Mouse (Mus musculus): ENCODE data around the gene Gba. TPM values are rescaled to one million over a fixed set of nuclear protein-coding genes. Genes with fewer than 3 reads are reported as not detected.

Gene Gba
- polyA plus RNA-seq, 1 experiment: 52.5 TPM

GRCm38 (mm10) chr3:89164506-89165267, 38.0 kb upstream of the Gba start, which contains the start of gene Clk2:
Gene Clk2, plus strand, starts transcription at chr3:89164795.
- peak within 1 kb of the TSS; percentile 47 for H3ac ChIP-seq (ENCODE audit: control insufficient read depth, insufficient read length)
- H3K36me3 ChIP-seq (ENCODE audit: control insufficient read depth, insufficient read depth): peaks cover 21% of the 10 kb centered on the region
- H3K27me3 ChIP-seq (ENCODE audit: control insufficient read depth, insufficient read depth, insufficient read length): peaks cover 3% of the 10 kb centered on the region
- peak within 1 kb of the TSS; percentile 71 for H3K4me3 ChIP-seq
- peak within 1 kb of the TSS; percentile 97 for H3K4me2 ChIP-seq (ENCODE audit: low read depth)
- H3K79me2 ChIP-seq (ENCODE audit: control insufficient read depth, insufficient read depth): peaks cover 21% of the 10 kb centered on the region
- TF ChIP-seq SRF (IDR thresholded peaks at IDR 0.05; ENCODE audit: control insufficient read depth, insufficient read length, low read depth) (no peak), TCF12 (IDR thresholded peaks at IDR 0.05; ENCODE audit: insufficient read depth, poor library complexity, severe bottlenecking) (no peak), POLR2AphosphoS2 (IDR thresholded peaks at IDR 0.05; ENCODE audit: insufficient read length, low read depth) (peak; percentile 76), MYOG (IDR thresholded peaks at IDR 0.05; ENCODE audit: control insufficient read depth in 1 of 3, insufficient read depth in 1 of 3, insufficient read length in 2 of 3, low read depth in 2 of 3) (peak in 1 of 3 experiments; percentile 4), POLR2A (IDR thresholded peaks at IDR 0.05; ENCODE audit: insufficient read length, low read depth) (peak; percentile 82), REST (IDR thresholded peaks at IDR 0.05; ENCODE audit: insufficient read depth, insufficient read length) (no peak), USF1 (IDR thresholded peaks at IDR 0.05; ENCODE audit: low read depth) (peak; percentile 46)

GRCm38 (mm10) chr3:89165268-89165870, 37.4 kb upstream of the Gba start:
- H3K27me3 ChIP-seq (ENCODE audit: control insufficient read depth, insufficient read depth, insufficient read length): no peaks in the 10 kb centered on the region
- H3K36me3 ChIP-seq (ENCODE audit: control insufficient read depth, insufficient read depth): peaks cover 27% of the 10 kb centered on the region
- peak overlapping the region; percentile 47 for H3ac ChIP-seq (ENCODE audit: control insufficient read depth, insufficient read length)
- TF ChIP-seq POLR2A (IDR thresholded peaks at IDR 0.05; ENCODE audit: insufficient read length, low read depth): no peak
- H3K79me2 ChIP-seq (ENCODE audit: control insufficient read depth, insufficient read depth): peaks cover 21% of the 10 kb centered on the region
- peak overlapping the region; percentile 97 for H3K4me2 ChIP-seq (ENCODE audit: low read depth)
- H3K4me3 ChIP-seq: peak overlapping the region; percentile 71

- H3K27me3 ChIP-seq (ENCODE audit: control insufficient read depth, insufficient read depth, insufficient read length): no peaks in the 10 kb centered on the region
- H3ac ChIP-seq (ENCODE audit: control insufficient read depth, insufficient read length): no peak overlapping the region
- H3K36me3 ChIP-seq (ENCODE audit: control insufficient read depth, insufficient read depth): peaks cover 31% of the 10 kb centered on the region
- TF ChIP-seq MYOG (IDR thresholded peaks at IDR 0.05; ENCODE audit: control insufficient read depth in 1 of 3, insufficient read depth in 1 of 3, insufficient read length in 2 of 3, low read depth in 2 of 3): no peak
- TF ChIP-seq E2F4 (IDR thresholded peaks at IDR 0.05; ENCODE audit: insufficient read depth): no peak
- TF ChIP-seq SRF (IDR thresholded peaks at IDR 0.05; ENCODE audit: control insufficient read depth, insufficient read length, low read depth): no peak
- no peak for TF ChIP-seq TCF12 (IDR thresholded peaks at IDR 0.05; ENCODE audit: insufficient read depth, poor library complexity, severe bottlenecking)
- TF ChIP-seq CEBPB (IDR thresholded peaks at IDR 0.05; ENCODE audit: insufficient read depth, poor library complexity, severe bottlenecking): no peak
- no peak for TF ChIP-seq TCF3 (IDR thresholded peaks at IDR 0.05; ENCODE audit: insufficient read length, low read depth)
- TF ChIP-seq POLR2AphosphoS2 (IDR thresholded peaks at IDR 0.05; ENCODE audit: insufficient read length, low read depth): no peak
- TF ChIP-seq USF1 (IDR thresholded peaks at IDR 0.05; ENCODE audit: low read depth): no peak
- no peak for TF ChIP-seq POLR2A (IDR thresholded peaks at IDR 0.05; ENCODE audit: insufficient read length, low read depth)
- TF ChIP-seq REST (IDR thresholded peaks at IDR 0.05; ENCODE audit: insufficient read depth, insufficient read length): no peak
- TF ChIP-seq MYOD1 (IDR thresholded peaks at IDR 0.05; ENCODE audit: control insufficient read depth in 1 of 3, insufficient read length in 2 of 3, low read depth in 2 of 3): no peak
- no peak for TF ChIP-seq MAX (IDR thresholded peaks at IDR 0.05; ENCODE audit: low read depth)
- no peak overlapping the region for H3K4me3 ChIP-seq
- H3K4me2 ChIP-seq (ENCODE audit: low read depth): no peak overlapping the region
- H3K79me2 ChIP-seq (ENCODE audit: control insufficient read depth, insufficient read depth): peaks cover 21% of the 10 kb centered on the region
Observed at GRCm38 (mm10) chr3:89166945-89167344, 35.8 kb upstream of the Gba start.

DNA sequence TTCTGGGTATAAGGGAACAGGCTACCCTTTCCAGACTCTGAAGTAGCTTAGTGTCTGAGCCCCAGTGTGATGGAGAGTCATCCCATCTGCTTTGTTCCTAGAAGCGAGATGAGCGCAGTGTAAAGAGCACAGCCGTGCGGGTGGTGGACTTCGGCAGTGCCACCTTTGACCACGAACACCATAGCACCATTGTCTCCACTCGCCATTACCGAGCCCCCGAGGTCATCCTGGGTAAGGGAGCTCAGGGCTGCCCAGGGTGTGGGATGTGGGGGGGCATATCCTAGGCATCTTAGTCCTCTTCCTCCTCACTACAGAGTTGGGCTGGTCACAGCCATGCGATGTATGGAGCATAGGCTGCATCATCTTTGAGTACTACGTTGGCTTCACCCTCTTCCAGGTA, 27.9 kb upstream of the Gba start:
- H3K4me3 ChIP-seq: no peak overlapping the region
- H3K27me3 ChIP-seq (ENCODE audit: control insufficient read depth, insufficient read depth, insufficient read length): no peaks in the 10 kb centered on the region
- no peak overlapping the region for H3K4me2 ChIP-seq (ENCODE audit: low read depth)
- TF ChIP-seq REST (IDR thresholded peaks at IDR 0.05; ENCODE audit: insufficient read depth, insufficient read length) (no peak), POLR2AphosphoS2 (IDR thresholded peaks at IDR 0.05; ENCODE audit: insufficient read length, low read depth) (peak; percentile 39)
- H3ac ChIP-seq (ENCODE audit: control insufficient read depth, insufficient read length): no peak overlapping the region
- peaks cover 47% of the 10 kb centered on the region for H3K36me3 ChIP-seq (ENCODE audit: control insufficient read depth, insufficient read depth)
- peaks cover 14% of the 10 kb centered on the region for H3K79me2 ChIP-seq (ENCODE audit: control insufficient read depth, insufficient read depth)

DNA sequence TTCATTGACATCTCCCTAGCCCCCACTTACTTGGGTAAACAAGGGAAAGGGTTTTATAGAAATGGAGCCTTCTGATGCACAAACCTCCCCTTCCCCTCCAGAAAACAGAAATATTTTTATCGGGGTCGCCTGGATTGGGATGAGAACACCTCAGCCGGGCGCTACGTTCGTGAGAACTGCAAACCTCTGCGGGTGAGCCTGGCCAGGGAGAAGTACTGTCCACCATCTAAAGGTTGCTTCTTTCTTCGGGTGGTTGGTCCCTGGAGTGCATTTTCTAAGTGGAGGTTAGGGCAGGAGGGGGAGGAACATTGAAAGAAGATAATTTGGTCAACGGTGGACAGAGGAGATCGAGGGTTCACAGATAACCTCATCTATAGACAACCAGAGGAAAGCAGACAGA, 27.2 kb upstream of the Gba start:
- Histone ChIP-seq H3ac (ENCODE audit: control insufficient read depth, insufficient read length) (no peak overlapping the region), H3K36me3 (ENCODE audit: control insufficient read depth, insufficient read depth) (peaks cover 42% of the 10 kb centered on the region), H3K27me3 (ENCODE audit: control insufficient read depth, insufficient read depth, insufficient read length) (no peaks in the 10 kb centered on the region), H3K4me3 (no peak overlapping the region), H3K4me2 (ENCODE audit: low read depth) (no peak overlapping the region), H3K79me2 (ENCODE audit: control insufficient read depth, insufficient read depth) (peaks cover 14% of the 10 kb centered on the region)
- TF ChIP-seq CEBPB (IDR thresholded peaks at IDR 0.05; ENCODE audit: insufficient read depth, poor library complexity, severe bottlenecking): no peak
- TF ChIP-seq POLR2AphosphoS2 (IDR thresholded peaks at IDR 0.05; ENCODE audit: insufficient read length, low read depth): no peak
- TF ChIP-seq SRF (IDR thresholded peaks at IDR 0.05; ENCODE audit: control insufficient read depth, insufficient read length, low read depth): no peak

Measured in myocyte (in vitro differentiated cells).